Mouse (Mus musculus): ENCODE measurements around the gene Zmynd19. TPM values are rescaled to one million over a fixed set of nuclear protein-coding genes. Genes with fewer than 3 reads are reported as not detected.

Gene Zmynd19
- polyA plus RNA-seq, 1 experiment from 2014 or later = 47.3 TPM

GRCm38 (mm10) chr2:24995332-24995731 lies 45.7 kb downstream of the Zmynd19 start:
- Histone ChIP-seq H3K9me3 (ENCODE audit: control insufficient read depth, low read length) (no peaks in the 10 kb centered on the region), H3K9ac (ENCODE audit: low read depth, low read length) (no peak overlapping the region), H3K27me3 (replicated peaks; ENCODE audit: control insufficient read depth, insufficient read depth, low read length) (no peaks in the 10 kb centered on the region), H3K36me3 (ENCODE audit: control insufficient read depth, insufficient read depth, low read length) (no peaks in the 10 kb centered on the region; the same call in 1 of the 2 replicates), H3K4me2 (no peak overlapping the region), H3K4me1 (replicated peaks; ENCODE audit: control insufficient read depth, insufficient read depth, low read length) (no peaks in the 10 kb centered on the region), H3K27ac (ENCODE audit: low read depth, low read length) (no peak overlapping the region), H3K4me3 (ENCODE audit: low read depth, low read length) (no peak overlapping the region)
- DNase-seq (ENCODE audit: low spot score) (no peak), ATAC-seq (replicated peaks; ENCODE audit: low FRiP score) (no peak)
- WGBS = 91% methylated on average over 6 of the region's 6 CpGs

GRCm38 (mm10) chr2:24996471-24996870 lies 46.9 kb downstream of the Zmynd19 start:
- ATAC-seq (replicated peaks; ENCODE audit: low FRiP score) = no peak
- H3K27me3 ChIP-seq (replicated peaks; ENCODE audit: control insufficient read depth, insufficient read depth, low read length) = no peaks in the 10 kb centered on the region
- no peak overlapping the region for H3K9ac ChIP-seq (ENCODE audit: low read depth, low read length)
- peaks cover 2% of the 10 kb centered on the region; the same call in 1 of the 2 replicates for H3K36me3 ChIP-seq (ENCODE audit: control insufficient read depth, insufficient read depth, low read length)
- H3K27ac ChIP-seq (ENCODE audit: low read depth, low read length) = no peak overlapping the region
- H3K9me3 ChIP-seq (ENCODE audit: control insufficient read depth, low read length) = no peaks in the 10 kb centered on the region
- 88% methylated on average over 2 of the region's 2 CpGs for WGBS
- no peak for DNase-seq (ENCODE audit: low spot score)
- H3K4me1 ChIP-seq (replicated peaks; ENCODE audit: control insufficient read depth, insufficient read depth, low read length) = no peaks in the 10 kb centered on the region
- no peak overlapping the region for H3K4me3 ChIP-seq (ENCODE audit: low read depth, low read length)
- no peak overlapping the region for H3K4me2 ChIP-seq

- Histone ChIP-seq H3K27ac (ENCODE audit: low read depth, low read length) (no peak overlapping the region), H3K27me3 (replicated peaks; ENCODE audit: control insufficient read depth, insufficient read depth, low read length) (no peaks in the 10 kb centered on the region), H3K9me3 (ENCODE audit: control insufficient read depth, low read length) (no peaks in the 10 kb centered on the region), H3K9ac (ENCODE audit: low read depth, low read length) (no peak overlapping the region), H3K4me2 (no peak overlapping the region), H3K36me3 (ENCODE audit: control insufficient read depth, insufficient read depth, low read length) (peaks cover 3% of the 10 kb centered on the region; the same call in 1 of the 2 replicates), H3K4me3 (ENCODE audit: low read depth, low read length) (no peak overlapping the region), H3K4me1 (replicated peaks; ENCODE audit: control insufficient read depth, insufficient read depth, low read length) (no peaks in the 10 kb centered on the region)
- no peak for DNase-seq (ENCODE audit: low spot score)
- 0 out of 2 replicates have a peak, but pooled peaks have one; percentile 62 for ATAC-seq (replicated peaks; ENCODE audit: low FRiP score)
- 75% methylated on average over 3 of the region's 3 CpGs for WGBS
These were observed 51.1 kb downstream of the Zmynd19 start for GRCm38 (mm10) chr2:25000544-25001235.

GRCm38 (mm10) chr2:25003946-25004786 lies 54.6 kb downstream of the Zmynd19 start:
- H3K9me3 ChIP-seq (ENCODE audit: control insufficient read depth, low read length) = no peaks in the 10 kb centered on the region
- DNase-seq (ENCODE audit: low spot score) = no peak
- H3K4me2 ChIP-seq = no peak overlapping the region
- no peaks in the 10 kb centered on the region for H3K27me3 ChIP-seq (replicated peaks; ENCODE audit: control insufficient read depth, insufficient read depth, low read length)
- H3K9ac ChIP-seq (ENCODE audit: low read depth, low read length) = no peak overlapping the region
- H3K4me1 ChIP-seq (replicated peaks; ENCODE audit: control insufficient read depth, insufficient read depth, low read length) = no peaks in the 10 kb centered on the region
- 0 out of 2 replicates have a peak, but pooled peaks cover 3% of the 10 kb centered on the region for H3K36me3 ChIP-seq (ENCODE audit: control insufficient read depth, insufficient read depth, low read length)
- H3K4me3 ChIP-seq (ENCODE audit: low read depth, low read length) = no peak overlapping the region
- 84% methylated on average over 9 of the region's 9 CpGs for WGBS
- H3K27ac ChIP-seq (ENCODE audit: low read depth, low read length) = no peak overlapping the region
- ATAC-seq (replicated peaks; ENCODE audit: low FRiP score) = no peak

GRCm38 (mm10) chr2:25006767-25007166 lies 57.2 kb downstream of the Zmynd19 start:
- Histone ChIP-seq H3K9ac (ENCODE audit: low read depth, low read length) (no peak overlapping the region), H3K27me3 (replicated peaks; ENCODE audit: control insufficient read depth, insufficient read depth, low read length) (no peaks in the 10 kb centered on the region), H3K9me3 (ENCODE audit: control insufficient read depth, low read length) (no peaks in the 10 kb centered on the region), H3K4me3 (ENCODE audit: low read depth, low read length) (no peak overlapping the region), H3K36me3 (ENCODE audit: control insufficient read depth, insufficient read depth, low read length) (no peaks in the 10 kb centered on the region), H3K27ac (ENCODE audit: low read depth, low read length) (no peak overlapping the region), H3K4me1 (replicated peaks; ENCODE audit: control insufficient read depth, insufficient read depth, low read length) (no peaks in the 10 kb centered on the region), H3K4me2 (no peak overlapping the region)
- DNase-seq (ENCODE audit: low spot score) (no peak), ATAC-seq (replicated peaks; ENCODE audit: low FRiP score) (no peak)
- 87% methylated on average over 1 of the region's 1 CpGs for WGBS

GRCm38 (mm10) chr2:25008250-25008649 lies 58.7 kb downstream of the Zmynd19 start:
- Histone ChIP-seq H3K4me2 (no peak overlapping the region), H3K36me3 (ENCODE audit: control insufficient read depth, insufficient read depth, low read length) (no peaks in the 10 kb centered on the region), H3K27ac (ENCODE audit: low read depth, low read length) (no peak overlapping the region), H3K9ac (ENCODE audit: low read depth, low read length) (no peak overlapping the region), H3K4me3 (ENCODE audit: low read depth, low read length) (no peak overlapping the region), H3K27me3 (replicated peaks; ENCODE audit: control insufficient read depth, insufficient read depth, low read length) (no peaks in the 10 kb centered on the region), H3K9me3 (ENCODE audit: control insufficient read depth, low read length) (no peaks in the 10 kb centered on the region), H3K4me1 (replicated peaks; ENCODE audit: control insufficient read depth, insufficient read depth, low read length) (no peaks in the 10 kb centered on the region)
- no peak for DNase-seq (ENCODE audit: low spot score)
- no peak for ATAC-seq (replicated peaks; ENCODE audit: low FRiP score)

Small RNAs within 50 kb of the gene (microRNA-seq; reads per million reads assigned to microRNA genes)
- gene Gm22875 (ENCODE audit: borderline number of aligned reads) = not detected

Other genes starting within 250 kb of the Zmynd19 start
- gene Cacna1b, start 186.6 kb upstream of the Zmynd19 start, polyA plus RNA-seq (2014; fragmentation: Nextera tagmentation; extraction: Ambion mirVana) = 0.23 and 0.26 TPM in 2 replicates
- gene Ehmt1, start 30.2 kb upstream of the Zmynd19 start, polyA plus RNA-seq (2014; fragmentation: Nextera tagmentation; extraction: Ambion mirVana) = 51.3 and 54.7 TPM in 2 replicates
- 29.8 and 35.2 TPM in 2 replicates for gene Arrdc1, start 14.5 kb upstream of the Zmynd19 start, polyA plus RNA-seq (2014; fragmentation: Nextera tagmentation; extraction: Ambion mirVana)
- 22.9 and 25.2 TPM in 2 replicates for gene Dph7, start 12.6 kb downstream of the Zmynd19 start, polyA plus RNA-seq (2014; fragmentation: Nextera tagmentation; extraction: Ambion mirVana)
- 149 and 158 TPM in 2 replicates for gene Mrpl41, start 25.3 kb downstream of the Zmynd19 start, polyA plus RNA-seq (2014; fragmentation: Nextera tagmentation; extraction: Ambion mirVana)
- gene Pnpla7, start 26.2 kb downstream of the Zmynd19 start, polyA plus RNA-seq (2014; fragmentation: Nextera tagmentation; extraction: Ambion mirVana) = 24.7 TPM in 2 replicates
- gene Nsmf, start 104.6 kb downstream of the Zmynd19 start, polyA plus RNA-seq (2014; fragmentation: Nextera tagmentation; extraction: Ambion mirVana) = 29.0 and 32.6 TPM in 2 replicates
- gene Entpd8, start 130.5 kb downstream of the Zmynd19 start, polyA plus RNA-seq (2014; fragmentation: Nextera tagmentation; extraction: Ambion mirVana) = 0.90 and 1.7 TPM in 2 replicates
- 0.69 and 1.0 TPM in 2 replicates for gene Noxa1, start 145.4 kb downstream of the Zmynd19 start, polyA plus RNA-seq (2014; fragmentation: Nextera tagmentation; extraction: Ambion mirVana)
- 6.5 and 7.6 TPM in 2 replicates for gene Nrarp, start 231.0 kb downstream of the Zmynd19 start, polyA plus RNA-seq (2014; fragmentation: Nextera tagmentation; extraction: Ambion mirVana)
- gene Tor4a, start 247.1 kb downstream of the Zmynd19 start, polyA plus RNA-seq (2014; fragmentation: Nextera tagmentation; extraction: Ambion mirVana) = 12.1 and 13.1 TPM in 2 replicates

Data from liver, embryonic 11.5 days (tissue).